Mouse (Mus musculus) hindbrain, embryonic 10.5 days (tissue): Measurements from ENCODE around the gene Usp30. TPM values are rescaled to one million over a fixed set of nuclear protein-coding genes. Genes with fewer than 3 reads are reported as not detected.

Experiments used
- DNase-seq: peaks from one replicate; pipeline ENCODE4 v3.0.0-alpha.2; 2017; ENCODE audit warnings: low spot score
- H3K27ac ChIP-seq: fragments of 300-500 bp; sonication (generic); 2 replicates; pipeline ENCODE4 v1.5.1; 2016; ENCODE audit warnings: mild to moderate bottlenecking, moderate library complexity
- H3K27me3 ChIP-seq: fragments of 300-500 bp; sonication (generic); 2 replicates; pipeline ENCODE4 v1.6.1; 2016; ENCODE audit warnings: mild to moderate bottlenecking; ENCODE audit not compliant: poor library complexity, insufficient read depth, severe bottlenecking
- H3K36me3 ChIP-seq: fragments of 300-500 bp; sonication (generic); 2 replicates; pipeline ENCODE4 v1.6.1; 2016; ENCODE audit warnings: mild to moderate bottlenecking, moderate library complexity
- H3K4me1 ChIP-seq: fragments of 300-500 bp; sonication (generic); replicated peaks from 2 replicates; pipeline ENCODE4 v1.6.1; 2016; ENCODE audit warnings: mild to moderate bottlenecking
- H3K4me3 ChIP-seq: fragments of 300-500 bp; sonication (generic); 2 replicates; pipeline ENCODE4 v1.5.1; 2016; ENCODE audit warnings: mild to moderate bottlenecking, moderate library complexity
- H3K9me3 ChIP-seq: fragments of 300-500 bp; sonication (generic); 2 replicates; pipeline ENCODE4 v1.6.1; 2016; ENCODE audit warnings: mild to moderate bottlenecking, moderate library complexity
- WGBS: fragments of 180-500 bp; shearing (Covaris S2); methylation state at CpG from one replicate; pipeline ENCODE4 v1.1.7; 2016; 5-methylcytosine and 5-hydroxymethylcytosine counted together
- polyA plus RNA-seq: library from polyadenylated mRNA; unstranded; fragments of >200 nt; fragmentation: Nextera tagmentation; extraction: Ambion mirVana; gene quantifications from 2 replicates; pipeline ENCODE4 v1.2.1, GENCODE M21; 2016

The Usp30 gene
- polyA plus RNA-seq, 1 experiment from 2014 or later, result 13.2 TPM

DNA sequence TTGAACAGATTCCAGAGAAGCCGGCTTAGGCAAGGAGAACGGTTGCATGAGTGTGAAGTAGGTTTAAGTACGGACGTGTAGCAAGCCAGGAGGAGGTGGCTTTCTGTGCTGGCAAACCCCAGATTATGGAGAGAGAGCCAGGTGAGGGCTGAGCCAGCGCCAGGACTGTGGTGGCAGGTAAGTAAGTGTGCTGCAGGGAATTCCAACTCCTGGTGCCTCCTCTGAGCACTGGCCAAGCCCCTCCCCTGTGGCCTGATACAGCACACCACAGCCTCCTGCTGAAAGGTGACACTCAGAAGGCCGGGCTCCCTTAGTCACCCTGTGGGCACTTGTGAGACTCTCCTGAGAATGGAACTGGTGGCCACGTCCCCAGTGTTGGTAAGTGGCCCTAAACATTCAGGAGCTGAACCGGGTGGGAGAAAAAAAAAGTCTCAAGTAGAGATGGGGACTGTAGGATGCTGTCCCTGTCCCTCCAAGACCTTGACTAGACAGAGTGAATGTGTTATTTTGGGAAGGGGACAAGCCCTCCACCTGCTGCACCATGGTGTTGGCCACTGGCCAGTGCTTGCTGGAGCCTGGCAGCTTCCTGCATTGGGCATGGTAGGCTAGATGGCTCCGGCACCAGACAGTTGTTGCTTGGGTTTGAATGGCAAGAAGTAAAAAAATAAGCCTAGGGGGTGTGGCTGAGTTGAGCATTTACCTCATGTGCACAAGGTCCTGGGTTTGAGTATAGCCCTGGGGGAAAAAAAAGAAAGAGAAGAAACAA is 90.1 kb downstream of the Usp30 start:
- Histone ChIP-seq H3K4me1 (peaks cover 13% of the 10 kb centered on the region; the same call in 1 of the 2 replicates), H3K4me3 (no peak overlapping the region), H3K27me3 (no peaks in the 10 kb centered on the region), H3K9me3 (no peaks in the 10 kb centered on the region), H3K36me3 (no peaks in the 10 kb centered on the region), H3K27ac (no peak overlapping the region; the same call in 1 of the 2 replicates)
- no peak for DNase-seq
- WGBS, result 64% methylated on average over 9 of the region's 9 CpGs

DNA sequence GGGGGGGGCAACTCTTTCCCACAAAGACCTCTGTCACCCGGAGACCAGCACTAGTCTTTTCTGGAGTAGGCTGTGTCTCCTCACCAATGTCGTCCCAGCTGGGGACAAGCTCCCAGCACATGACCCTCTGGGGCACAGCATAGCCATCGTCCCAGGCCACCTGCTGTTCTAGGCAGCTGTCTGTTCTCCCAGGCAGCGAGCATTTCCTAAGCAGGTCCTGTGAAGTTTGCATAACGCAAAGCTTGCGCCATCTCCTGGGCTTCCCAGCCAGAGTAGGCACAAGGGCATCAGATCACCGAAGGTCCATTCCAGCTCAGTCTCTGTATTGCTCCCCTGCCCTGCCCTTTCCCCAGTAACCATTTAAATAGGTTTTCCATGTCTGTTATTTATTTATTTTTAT is 92.0 kb downstream of the Usp30 start:
- no peaks in the 10 kb centered on the region for H3K36me3 ChIP-seq
- WGBS, result 50% methylated on average over 7 of the region's 7 CpGs
- H3K4me1 ChIP-seq, result peaks cover 13% of the 10 kb centered on the region; the same call in 1 of the 2 replicates
- no peaks in the 10 kb centered on the region for H3K27me3 ChIP-seq
- no peak overlapping the region for H3K27ac ChIP-seq
- no peak overlapping the region for H3K4me3 ChIP-seq
- no peak for DNase-seq
- H3K9me3 ChIP-seq, result no peaks in the 10 kb centered on the region

DNA sequence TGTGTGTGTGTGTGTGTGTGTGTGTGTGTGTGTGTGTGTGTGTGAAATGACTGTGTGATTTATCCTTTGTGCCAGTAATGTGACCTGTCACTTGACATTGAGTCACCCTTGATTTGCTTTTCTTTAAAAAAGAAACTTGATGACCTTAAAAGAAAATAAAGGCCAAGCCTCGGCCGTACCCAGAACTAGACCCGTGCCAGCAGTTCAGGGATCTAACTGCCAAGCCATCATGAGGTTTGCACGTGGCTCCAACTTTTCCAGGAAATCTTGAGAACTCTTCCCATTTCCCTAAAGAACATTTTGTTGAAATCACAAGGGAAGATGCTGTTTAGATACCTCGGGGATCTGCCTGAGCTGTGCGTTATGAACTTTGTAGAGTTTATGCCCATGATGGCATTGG is 96.2 kb downstream of the Usp30 start:
- Histone ChIP-seq H3K27me3 (no peaks in the 10 kb centered on the region; the same call in 1 of the 2 replicates), H3K9me3 (no peaks in the 10 kb centered on the region), H3K4me1 (peaks cover 3% of the 10 kb centered on the region; the same call in 1 of the 2 replicates), H3K36me3 (no peaks in the 10 kb centered on the region), H3K27ac (no peak overlapping the region), H3K4me3 (no peak overlapping the region)
- DNase-seq, result no peak
- WGBS, result 78% methylated on average over 6 of the region's 6 CpGs

DNA sequence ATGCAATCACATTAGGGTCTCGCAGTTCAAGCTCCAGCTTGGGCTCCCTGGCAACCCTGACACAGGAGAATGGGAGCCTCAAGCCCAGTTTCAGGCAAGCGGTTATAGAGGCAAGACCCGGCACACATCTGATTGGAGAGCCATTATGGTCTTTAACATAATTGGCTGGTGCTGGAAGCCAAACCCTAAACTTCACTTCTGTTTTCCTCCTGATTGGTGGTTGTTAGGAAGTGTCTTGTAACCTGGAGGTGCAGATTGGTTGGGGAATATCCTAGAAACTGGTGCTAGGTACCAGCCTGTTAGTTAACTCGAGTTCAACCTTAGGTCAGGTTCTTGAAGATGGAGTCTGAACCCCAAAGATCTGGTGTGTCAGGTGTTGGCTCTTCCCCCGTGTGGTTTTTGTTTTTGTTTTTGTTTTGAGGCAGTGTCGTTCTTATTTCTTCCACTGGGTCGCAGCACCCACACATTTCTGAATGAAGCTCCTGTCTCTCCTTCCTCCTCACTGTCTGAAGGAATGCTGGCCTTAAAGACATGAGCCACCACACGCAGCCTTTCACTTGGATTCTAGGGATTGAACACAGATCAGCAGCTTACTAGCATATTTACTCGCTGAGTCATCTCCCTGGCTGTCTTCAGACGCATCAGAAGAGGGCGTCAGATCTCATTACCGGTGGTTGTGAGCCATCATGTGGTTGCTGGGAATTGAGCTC is 97.0 kb downstream of the Usp30 start:
- Histone ChIP-seq H3K4me1 (peaks cover under 1% of the 10 kb centered on the region; the same call in 1 of the 2 replicates), H3K36me3 (no peaks in the 10 kb centered on the region), H3K27ac (no peak overlapping the region), H3K9me3 (no peaks in the 10 kb centered on the region), H3K4me3 (no peak overlapping the region), H3K27me3 (no peaks in the 10 kb centered on the region; the same call in 1 of the 2 replicates)
- no peak for DNase-seq
- 54% methylated on average over 12 of the region's 12 CpGs for WGBS

DNA sequence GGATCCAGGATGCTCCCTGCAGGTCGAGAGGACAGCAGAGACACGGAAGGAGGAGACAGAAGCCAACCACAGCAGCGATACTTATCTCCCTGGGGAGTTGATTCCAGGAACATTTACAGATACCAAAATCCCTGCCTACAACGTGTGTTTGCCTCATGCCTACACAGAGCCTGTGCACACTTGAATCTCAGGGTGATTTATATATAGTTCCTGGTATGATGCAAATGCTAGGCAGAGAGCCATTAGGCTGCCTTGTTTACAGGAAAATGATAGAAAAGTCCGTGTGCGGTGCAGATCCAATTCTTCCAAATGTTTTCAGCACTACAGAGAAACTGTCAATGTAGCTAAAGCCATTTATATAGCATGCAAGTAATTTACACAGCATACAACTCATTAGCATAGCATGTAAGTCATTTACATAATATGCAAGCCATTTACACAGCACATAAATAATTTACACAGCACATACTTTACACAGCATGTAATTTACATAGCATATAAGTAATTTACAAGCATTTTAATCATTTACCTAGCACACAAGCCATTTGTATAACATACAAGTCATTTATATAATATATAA is 97.9 kb downstream of the Usp30 start:
- WGBS, result 83% methylated on average over 6 of the region's 6 CpGs
- no peak for DNase-seq
- H3K27me3 ChIP-seq, result no peaks in the 10 kb centered on the region; the same call in 1 of the 2 replicates
- no peaks in the 10 kb centered on the region; the same call in 1 of the 2 replicates for H3K4me1 ChIP-seq
- no peak overlapping the region for H3K27ac ChIP-seq
- H3K36me3 ChIP-seq, result no peaks in the 10 kb centered on the region
- no peaks in the 10 kb centered on the region for H3K9me3 ChIP-seq
- H3K4me3 ChIP-seq, result no peak overlapping the region

DNA sequence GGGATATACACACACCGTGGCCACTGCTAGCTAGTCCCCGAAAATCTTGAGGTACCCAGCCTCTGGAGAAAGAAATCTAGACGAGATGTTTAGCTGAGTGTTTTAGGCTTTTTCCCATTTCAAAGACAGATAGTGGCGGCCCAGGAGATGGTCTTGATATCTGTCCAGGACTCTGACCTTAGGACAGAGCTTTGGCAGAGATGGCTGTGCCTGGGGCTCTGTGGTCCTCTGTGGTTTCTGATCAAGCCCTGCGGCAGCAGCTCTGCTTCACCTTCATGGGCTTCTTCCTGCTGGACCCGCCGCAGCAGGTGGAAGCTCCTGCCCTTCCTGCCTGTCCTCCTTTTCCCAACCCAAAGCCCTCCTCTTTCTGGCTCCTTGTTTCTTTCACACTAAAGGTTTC is 105.1 kb downstream of the Usp30 start:
- H3K4me1 ChIP-seq, result peaks cover 10% of the 10 kb centered on the region
- WGBS, result 83% methylated on average over 7 of the region's 7 CpGs
- no peak overlapping the region for H3K4me3 ChIP-seq
- DNase-seq, result no peak
- no peaks in the 10 kb centered on the region for H3K9me3 ChIP-seq
- no peaks in the 10 kb centered on the region for H3K36me3 ChIP-seq
- H3K27me3 ChIP-seq, result peaks cover 13% of the 10 kb centered on the region; the same call in 1 of the 2 replicates
- no peak overlapping the region for H3K27ac ChIP-seq

DNA sequence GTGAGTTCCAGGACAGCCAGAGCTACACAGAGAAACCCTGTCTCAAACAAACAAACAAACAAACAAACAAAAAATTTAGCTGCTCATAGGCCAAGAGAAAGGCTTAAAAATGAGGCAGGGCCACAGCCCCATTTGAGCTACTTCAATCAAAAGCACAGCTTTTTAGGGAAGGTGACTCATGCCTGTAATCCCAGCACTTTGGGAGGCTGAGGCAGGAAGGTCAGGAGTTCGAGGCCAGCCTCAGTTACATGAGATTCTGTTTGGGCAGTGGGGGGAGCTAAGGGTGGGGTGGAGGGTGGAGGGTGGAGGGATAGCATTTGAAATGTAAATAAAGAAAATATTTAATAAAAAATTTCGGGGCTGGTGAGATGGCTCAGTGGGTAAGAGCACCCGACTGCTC is 107.7 kb downstream of the Usp30 start:
- H3K4me1 ChIP-seq, result peaks cover 22% of the 10 kb centered on the region
- WGBS, result 87% methylated on average over 3 of the region's 3 CpGs

DNA sequence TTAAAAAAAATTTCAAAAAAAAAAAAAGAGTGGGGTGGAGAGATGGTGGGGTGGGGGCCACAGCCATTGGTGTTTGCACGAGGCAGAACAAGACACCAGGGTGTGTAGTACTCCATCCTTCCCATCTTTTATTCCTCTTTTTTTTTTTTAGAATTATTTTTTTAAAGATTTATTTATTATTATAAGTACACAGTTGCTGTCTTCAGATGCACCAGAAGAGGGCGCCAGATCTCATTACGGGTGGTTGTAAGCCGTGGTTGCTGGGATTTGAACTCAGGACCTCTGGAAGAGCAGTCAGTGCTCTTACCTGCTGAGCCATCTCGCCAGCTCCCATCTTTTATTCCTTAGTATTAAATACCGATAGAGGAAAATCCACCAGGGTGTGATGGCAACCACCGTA is 108.2 kb downstream of the Usp30 start:
- peaks cover 22% of the 10 kb centered on the region for H3K4me1 ChIP-seq
- DNase-seq, result no peak
- H3K4me3 ChIP-seq, result no peak overlapping the region
- no peaks in the 10 kb centered on the region for H3K9me3 ChIP-seq
- WGBS, result 76% methylated on average over 7 of the region's 7 CpGs
- no peaks in the 10 kb centered on the region for H3K36me3 ChIP-seq
- H3K27ac ChIP-seq, result no peak overlapping the region
- peaks cover 13% of the 10 kb centered on the region; the same call in 1 of the 2 replicates for H3K27me3 ChIP-seq

More for the DNA sequence above, 107.7 kb downstream of the Usp30 start:
- Histone ChIP-seq H3K4me3 (no peak overlapping the region), H3K27me3 (peaks cover 13% of the 10 kb centered on the region; the same call in 1 of the 2 replicates), H3K9me3 (no peaks in the 10 kb centered on the region), H3K36me3 (no peaks in the 10 kb centered on the region), H3K27ac (no peak overlapping the region)
- no peak for DNase-seq

DNA sequence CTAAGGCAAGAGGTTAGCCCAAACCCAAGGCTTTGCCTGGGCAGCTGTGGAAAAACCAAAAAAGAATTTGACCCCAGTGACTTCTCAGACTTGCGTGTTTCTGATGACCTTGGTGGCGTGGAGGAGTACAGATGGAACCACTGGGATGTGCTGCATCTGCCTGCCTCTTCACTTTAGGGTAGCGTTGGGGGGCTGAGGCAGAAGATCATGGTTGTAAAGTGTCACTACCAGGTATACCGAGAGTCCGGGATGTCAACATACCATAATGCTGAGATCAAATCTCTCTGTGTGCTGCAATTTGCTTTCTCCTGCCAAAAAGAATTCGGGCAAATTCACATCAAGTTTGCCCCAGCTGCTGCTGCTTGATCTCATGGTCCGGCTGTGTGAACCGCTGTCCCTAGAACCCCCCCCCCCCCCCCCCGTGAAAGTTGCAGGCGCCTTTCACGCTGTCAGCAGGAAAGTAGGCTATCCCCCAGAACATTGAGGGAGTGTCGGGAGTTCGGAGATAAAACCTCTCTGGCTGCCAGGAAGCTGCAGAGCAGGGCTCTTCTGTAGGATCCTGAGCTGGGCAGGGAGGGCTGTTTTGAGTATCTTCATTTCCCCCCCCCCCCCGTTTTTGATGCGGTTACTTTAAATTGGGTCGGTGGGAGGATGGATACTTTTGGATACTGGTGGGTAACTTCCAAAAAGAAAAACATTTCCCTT is 108.8 kb downstream of the Usp30 start:
- DNase-seq, result no peak
- H3K4me1 ChIP-seq, result peaks cover 22% of the 10 kb centered on the region
- H3K9me3 ChIP-seq, result no peaks in the 10 kb centered on the region
- no peak overlapping the region for H3K27ac ChIP-seq
- no peak overlapping the region for H3K4me3 ChIP-seq
- no peaks in the 10 kb centered on the region for H3K36me3 ChIP-seq
- H3K27me3 ChIP-seq, result peaks cover 13% of the 10 kb centered on the region; the same call in 1 of the 2 replicates
- WGBS, result 37% methylated on average over 16 of the region's 16 CpGs

Other genes starting within 250 kb of the Usp30 start
- 1.3 and 1.7 TPM in 2 replicates for gene Selplg, start 232.8 kb upstream of the Usp30 start, polyA plus RNA-seq
- 248 and 258 TPM in 2 replicates for gene Coro1c, start 156.7 kb upstream of the Usp30 start, polyA plus RNA-seq
- gene Ssh1, start 71.6 kb upstream of the Usp30 start, polyA plus RNA-seq, result 14.8 and 16.9 TPM in 2 replicates
- gene Dao, start 61.8 kb upstream of the Usp30 start, polyA plus RNA-seq, result not detected in 2 replicates
- gene Svop, start 26.1 kb downstream of the Usp30 start, polyA plus RNA-seq, result 11.3 and 30.3 TPM in 2 replicates
- gene Alkbh2, start 62.8 kb downstream of the Usp30 start, polyA plus RNA-seq, result 13.1 and 13.4 TPM in 2 replicates
- gene Ung, start 64.9 kb downstream of the Usp30 start, polyA plus RNA-seq, result 41.9 and 60.8 TPM in 2 replicates
- gene Acacb, start 81.1 kb downstream of the Usp30 start, polyA plus RNA-seq, result 1.8 TPM in 2 replicates
- gene Foxn4, start 208.3 kb downstream of the Usp30 start, polyA plus RNA-seq, result 4.0 and 4.2 TPM in 2 replicates
- gene Myo1h, start 223.7 kb downstream of the Usp30 start, polyA plus RNA-seq, result 0.59 and 0.73 TPM in 2 replicates